Mouse (Mus musculus) kidney, adult 2 months (tissue): ENCODE results near the gene Etv4. TPM values are rescaled to one million over a fixed set of nuclear protein-coding genes. Genes with fewer than 3 reads are reported as not detected.

Source experiments
- DNase-seq: peaks from one replicate; pipeline ENCODE4 v3.0.0; 2021
- H3K27ac ChIP-seq: fragments of 200-500 bp; 2 replicates; pipeline ENCODE4 v1.5.1; 2012; ENCODE audit warnings: low read depth, low read length, control low read depth, inconsistent platforms; ENCODE audit not compliant: insufficient read depth
- H3K27me3 ChIP-seq: fragments of 200-500 bp; replicated peaks from 2 replicates; pipeline ENCODE4 v1.6.1; 2012; ENCODE audit warnings: mild to moderate bottlenecking, moderate library complexity, low read length, inconsistent platforms; ENCODE audit not compliant: control insufficient read depth, insufficient read depth
- H3K36me3 ChIP-seq: fragments of 200-500 bp; 2 replicates; pipeline ENCODE4 v1.6.1; 2012; ENCODE audit warnings: mild to moderate bottlenecking, moderate library complexity, low read length, inconsistent platforms; ENCODE audit not compliant: control insufficient read depth, insufficient read depth
- H3K4me1 ChIP-seq: fragments of 200-500 bp; 2 replicates; pipeline ENCODE4 v1.6.1; 2011; ENCODE audit warnings: low read length; ENCODE audit not compliant: control insufficient read depth, insufficient read depth
- H3K4me3 ChIP-seq: fragments of 200-500 bp; 2 replicates; pipeline ENCODE4 v1.5.1; 2011; ENCODE audit warnings: mild to moderate bottlenecking, low read depth, low read length, control low read depth; ENCODE audit not compliant: insufficient read depth
- CTCF ChIP-seq: fragments of 200-500 bp; conservative IDR thresholded peaks from 2 replicates; pipeline ENCODE4 v1.5.1; 2011; ENCODE audit warnings: low read depth, mild to moderate bottlenecking, control low read depth, low read length, moderate library complexity, mixed read lengths; ENCODE audit not compliant: insufficient read depth, insufficient read length
- POLR2A ChIP-seq: fragments of 200-500 bp; IDR thresholded peaks from one replicate; pipeline ENCODE4 v1.6.1; 2011; ENCODE audit warnings: low read depth, low read length, control low read depth
- WGBS: fragments of 180-500 bp; shearing (Covaris S2); methylation state at CpG from one replicate; pipeline ENCODE4 v1.1.7; 2018; 5-methylcytosine and 5-hydroxymethylcytosine counted together
- polyA plus RNA-seq: library from polyadenylated mRNA; depleted of rRNA; stranded (reverse); fragments of >200 nt; gene quantifications from 2 replicates; pipeline ENCODE4 v1.2.3, GENCODE M21; 2012

Etv4 gene
- polyA plus RNA-seq, 1 experiment, result 1.1 TPM

GRCm38 (mm10) chr11:101806741-101807140 lies 21.6 kb upstream of the Etv4 start:
- Histone ChIP-seq H3K4me1 (no peaks in the 10 kb centered on the region), H3K36me3 (no peaks in the 10 kb centered on the region), H3K27ac (no peak overlapping the region), H3K4me3 (no peak overlapping the region), H3K27me3 (no peaks in the 10 kb centered on the region)
- DNase-seq, result no peak
- WGBS, result 67% methylated on average over 12 of the region's 12 CpGs
- no peak for TF ChIP-seq CTCF
- TF ChIP-seq POLR2A, result no peak

DNA sequence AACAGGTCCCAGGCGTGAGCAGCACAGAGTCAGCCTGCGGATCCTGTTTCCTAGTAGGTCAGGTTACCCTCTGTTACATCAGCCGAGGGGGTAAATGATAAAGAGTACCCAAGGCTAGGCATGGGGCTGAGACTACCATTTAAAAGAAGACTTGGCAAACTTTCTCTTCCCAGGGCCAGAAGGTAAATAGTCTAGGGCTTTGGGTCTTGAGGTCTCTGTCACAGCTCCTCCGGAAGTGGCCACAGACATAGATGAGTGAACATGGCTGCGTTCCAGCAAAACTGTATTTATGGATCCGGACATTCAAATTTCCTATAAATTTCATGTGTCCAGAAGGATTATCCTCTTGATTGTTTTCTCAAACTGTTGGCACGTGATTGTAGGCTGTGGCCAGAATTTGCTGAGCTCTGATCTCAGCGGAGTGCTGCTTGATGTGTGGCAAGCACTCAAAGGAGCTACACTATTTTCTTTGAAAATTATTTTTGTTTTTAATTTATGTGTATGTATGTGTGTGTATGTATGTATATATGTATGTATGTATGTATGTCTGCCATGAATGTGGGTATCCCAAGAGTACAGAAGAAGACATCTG lies 20.0 kb upstream of the Etv4 start:
- H3K4me3 ChIP-seq, result no peak overlapping the region
- DNase-seq, result no peak
- WGBS, result 61% methylated on average over 8 of the region's 8 CpGs
- TF ChIP-seq POLR2A (no peak), CTCF (no peak)
- no peaks in the 10 kb centered on the region for H3K27me3 ChIP-seq
- no peaks in the 10 kb centered on the region for H3K4me1 ChIP-seq
- no peaks in the 10 kb centered on the region for H3K36me3 ChIP-seq
- no peak overlapping the region for H3K27ac ChIP-seq

DNA sequence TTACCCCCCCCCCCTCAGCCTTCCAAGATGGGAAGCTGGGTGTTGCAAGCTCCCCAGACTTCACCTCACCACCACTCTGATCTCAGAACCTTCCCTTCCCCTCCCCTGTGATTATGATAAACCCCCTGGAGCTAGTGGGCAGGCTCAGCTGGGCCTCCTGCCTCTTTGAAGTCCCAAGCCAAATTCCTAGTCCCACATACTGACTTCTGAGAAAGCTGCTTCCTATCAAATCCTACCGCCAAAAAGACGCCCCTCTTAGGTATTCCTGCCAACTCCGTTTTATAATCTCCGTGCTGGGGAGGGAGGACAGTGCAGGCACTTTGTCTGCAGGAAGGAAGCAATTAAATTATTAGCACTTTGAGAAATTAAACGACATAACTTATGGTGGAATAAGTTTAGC lies 16.2 kb upstream of the Etv4 start:
- DNase-seq, result no peak
- Histone ChIP-seq H3K4me1 (no peaks in the 10 kb centered on the region), H3K4me3 (no peak overlapping the region), H3K36me3 (no peaks in the 10 kb centered on the region), H3K27ac (no peak overlapping the region), H3K27me3 (no peaks in the 10 kb centered on the region; the same call in 1 of the 2 replicates)
- no peak for TF ChIP-seq CTCF
- WGBS, result 22% methylated on average over 5 of the region's 5 CpGs

GRCm38 (mm10) chr11:101798083-101798482 lies 12.9 kb upstream of the Etv4 start:
- 47% methylated on average over 8 of the region's 8 CpGs for WGBS
- peak; percentile 11 for DNase-seq
- Histone ChIP-seq H3K27me3 (no peaks in the 10 kb centered on the region; the same call in 1 of the 2 replicates), H3K27ac (no peak overlapping the region), H3K4me3 (no peak overlapping the region), H3K36me3 (no peaks in the 10 kb centered on the region), H3K4me1 (no peaks in the 10 kb centered on the region)
- TF ChIP-seq CTCF (no peak), POLR2A (no peak)

DNA sequence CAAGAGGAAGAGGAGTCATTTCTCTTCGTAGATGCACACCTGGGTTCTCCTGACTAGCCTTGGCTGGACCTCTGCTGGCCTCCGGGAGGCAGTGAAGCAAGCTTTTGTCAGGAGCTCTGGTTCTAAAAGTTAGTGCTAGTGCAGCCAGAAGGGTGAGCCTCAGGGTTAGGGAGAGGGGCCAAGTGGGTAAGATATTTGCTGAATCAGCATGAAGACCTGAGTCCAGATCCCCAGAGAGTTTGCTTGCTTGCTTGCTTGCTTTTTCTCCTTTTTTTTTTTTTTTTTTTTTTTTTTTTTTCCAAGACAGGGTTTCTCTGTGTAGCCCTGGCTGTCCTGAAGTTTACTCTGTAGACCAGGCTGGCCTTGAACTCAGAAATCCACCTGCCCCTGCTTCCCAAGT lies 12.2 kb upstream of the Etv4 start:
- no peaks in the 10 kb centered on the region for H3K36me3 ChIP-seq
- H3K4me3 ChIP-seq, result no peak overlapping the region
- 81% methylated on average over 2 of the region's 2 CpGs for WGBS
- no peaks in the 10 kb centered on the region for H3K4me1 ChIP-seq
- DNase-seq, result no peak
- H3K27me3 ChIP-seq, result no peaks in the 10 kb centered on the region; the same call in 1 of the 2 replicates
- TF ChIP-seq CTCF (no peak), POLR2A (no peak)
- H3K27ac ChIP-seq, result no peak overlapping the region

DNA sequence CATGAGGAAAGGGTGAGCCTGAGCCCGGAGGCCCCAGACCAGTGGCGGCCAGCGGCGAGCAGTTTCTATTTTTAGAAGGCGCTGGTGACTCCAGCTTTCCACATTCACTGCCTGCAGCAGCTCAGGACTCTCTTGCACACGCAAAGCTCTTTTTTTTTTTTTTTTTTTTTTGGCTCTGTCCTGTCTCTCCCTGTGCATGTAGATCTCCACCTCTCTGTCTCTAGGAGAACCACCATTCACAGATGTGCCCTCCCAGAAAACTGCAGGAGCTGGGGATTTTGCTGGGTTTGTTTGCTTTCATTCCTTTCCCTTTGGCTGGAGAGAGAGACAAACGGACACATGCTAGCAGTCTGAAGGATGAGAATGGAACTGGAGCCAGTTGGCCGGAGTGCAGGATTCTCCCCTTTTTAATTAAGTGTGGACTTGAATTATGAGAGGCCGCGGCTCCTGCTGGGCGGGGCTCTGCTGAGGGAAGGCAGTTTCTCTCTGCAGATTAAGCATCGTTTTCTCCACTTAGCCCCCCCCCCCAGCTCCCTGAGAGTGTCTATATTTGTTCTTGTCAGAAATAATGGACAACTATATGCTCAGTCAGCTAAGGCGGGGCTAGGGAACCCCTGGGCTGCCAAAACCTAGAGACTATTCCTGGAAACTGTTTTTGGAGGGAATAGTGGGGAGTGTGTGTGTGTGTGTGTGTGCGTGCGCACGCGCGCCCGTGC lies 5.8 kb upstream of the Etv4 start:
- Histone ChIP-seq H3K27ac (no peak overlapping the region), H3K27me3 (no peaks in the 10 kb centered on the region), H3K36me3 (no peaks in the 10 kb centered on the region), H3K4me1 (no peaks in the 10 kb centered on the region), H3K4me3 (no peak overlapping the region)
- TF ChIP-seq POLR2A, result no peak
- 16% methylated on average over 19 of the region's 19 CpGs for WGBS
- DNase-seq, result peak; percentile 34

DNA sequence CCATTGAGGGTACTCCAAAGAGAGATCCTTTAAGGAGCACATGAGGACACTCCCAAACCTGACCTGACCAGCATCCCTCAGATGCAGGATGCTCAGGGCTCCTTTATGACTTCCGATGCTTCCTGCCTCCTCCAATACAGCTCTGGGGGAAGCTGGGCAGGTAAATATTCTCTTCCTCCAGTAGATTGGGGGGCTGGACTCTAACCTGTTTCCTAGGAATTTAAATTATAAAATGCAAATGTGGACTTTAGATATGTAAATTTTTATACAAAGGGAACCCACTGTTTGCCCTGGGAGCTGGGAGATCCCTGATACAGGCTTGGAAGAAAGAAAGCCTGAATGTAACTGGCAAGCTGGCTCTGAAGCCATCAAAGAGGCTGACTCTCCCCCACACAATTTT lies 2.3 kb upstream of the Etv4 start:
- WGBS, result 100% methylated on average over 1 of the region's 1 CpGs
- no peak for DNase-seq
- Histone ChIP-seq H3K27ac (no peak overlapping the region), H3K4me1 (peaks cover 3% of the 10 kb centered on the region; the same call in 1 of the 2 replicates), H3K4me3 (no peak overlapping the region), H3K36me3 (no peaks in the 10 kb centered on the region), H3K27me3 (0 out of 2 replicates have a peak, but pooled peaks cover 2% of the 10 kb centered on the region)
- TF ChIP-seq POLR2A (no peak), CTCF (no peak)
